8 mouse cellular contexts compared by ENCODE assay signal in genomic region chr6:114890411-114891115, GRCm38 (mm10).
A peak's percentile ranks its signal among the peaks of the same experiment; 100 is the strongest.
DNase-seq lines count a peak whose midpoint lies in the region; ATAC-seq and TF ChIP-seq lines count a peak whose summit lies in the region.

No protein-coding gene starts in this region.

- 7% methylated on average over 19 of the region's 19 CpGs for WGBS in heart, adult 2 months
- 47% methylated on average over 19 of the region's 19 CpGs for WGBS in midbrain, embryonic 13.5 days

- TF ChIP-seq EP300 in heart, adult 2 months (IDR thresholded peaks at IDR 0.05; ENCODE audit: insufficient read depth, low read depth, low read length): peak; percentile 83

- no peak overlapping the region for H3K4me3 ChIP-seq in cortical plate, adult 2 months (ENCODE audit: insufficient read depth, low read length)
- peak overlapping the region; percentile 22 for H3K4me3 ChIP-seq in heart, adult 2 months
- no peak overlapping the region for H3K4me3 ChIP-seq in midbrain, embryonic 13.5 days (replicated peaks)

- H3K4me2 ChIP-seq in midbrain, embryonic 13.5 days (replicated peaks): no peak overlapping the region; the same call in 1 of the 2 replicates

- H3K27ac ChIP-seq in cortical plate, adult 2 months (ENCODE audit: insufficient read depth, low read length): peak overlapping the region; percentile 9; the same call in 1 of the 2 replicates
- peak overlapping the region; percentile 77 for H3K27ac ChIP-seq in heart, adult 2 months
- H3K27ac ChIP-seq in midbrain, embryonic 13.5 days: 0 out of 2 replicates have a peak overlapping the region, but pooled peaks have one; percentile 45

- TF ChIP-seq POLR2A in cortical plate, adult 2 months (IDR thresholded peaks at IDR 0.05; ENCODE audit: extremely low read depth, insufficient read depth, low read length): no peak
- no peak for TF ChIP-seq POLR2A in heart, adult 2 months (IDR thresholded peaks at IDR 0.05; ENCODE audit: insufficient read depth, low read depth, low read length)

- H3K9ac ChIP-seq in heart, adult 2 months (ENCODE audit: low read depth, low read length): no peak overlapping the region
- H3K9ac ChIP-seq in midbrain, embryonic 13.5 days (replicated peaks): no peak overlapping the region

- peaks cover 6% of the 10 kb centered on the region; the same call in 1 of the 2 replicates for H3K36me3 ChIP-seq in heart, adult 2 months (ENCODE audit: control insufficient read depth, insufficient read depth, low read length)
- peaks cover 9% of the 10 kb centered on the region for H3K36me3 ChIP-seq in midbrain, embryonic 13.5 days

- H3K4me1 ChIP-seq in cortical plate, adult 2 months (ENCODE audit: control insufficient read depth, insufficient read depth, low read length): peaks cover 31% of the 10 kb centered on the region
- H3K4me1 ChIP-seq in heart, adult 2 months (ENCODE audit: control insufficient read depth, insufficient read depth, low read length): peaks cover 59% of the 10 kb centered on the region
- H3K4me1 ChIP-seq in midbrain, embryonic 13.5 days (replicated peaks): peaks cover 84% of the 10 kb centered on the region

- no peak for TF ChIP-seq CTCF in cortical plate, adult 2 months (IDR thresholded peaks at IDR 0.05; ENCODE audit: extremely low read depth, insufficient read depth, low read length)
- TF ChIP-seq CTCF in heart, adult 2 months (IDR thresholded peaks at IDR 0.05): peak; percentile 41

- DNase-seq in adrenal gland, postnatal 25 days: peak; percentile 91
- DNase-seq in heart, adult 2 months: peak; percentile 90
- peak; percentile 91 to 92 for DNase-seq in kidney, adult 8-10 months
- DNase-seq in left cerebral cortex, postnatal 36 days (ENCODE audit: low spot score in 2 of 2): peak; percentile 71 to 75
- DNase-seq in urinary bladder, postnatal 14 days (ENCODE audit: low spot score): peak; percentile 81
- no peak for DNase-seq in c-Kit-positive CD71-positive TER-119-positive erythroid progenitor cells, embryonic 14.5 days (ENCODE audit: low spot score)

- no peaks in the 10 kb centered on the region for H3K27me3 ChIP-seq in heart, adult 2 months (ENCODE audit: control insufficient read depth, insufficient read depth, low read length)
- no peaks in the 10 kb centered on the region for H3K27me3 ChIP-seq in midbrain, embryonic 13.5 days

- H3K9me3 ChIP-seq in midbrain, embryonic 13.5 days: no peaks in the 10 kb centered on the region

- intact Hi-C loops in heart, adult 2 months (cut with DNase I): loop anchor here (2.0 kb wide), 1 partner anchor 30 kb away; no protein-coding TSS in a partner anchor
- intact Hi-C loops in left cerebral cortex, postnatal 36 days (cut with DNase I): no loop called here

- H3K79me2 ChIP-seq in heart, adult 2 months (replicated peaks; ENCODE audit: control insufficient read depth, insufficient read depth, low read length): peaks cover 8% of the 10 kb centered on the region

- no peak for ATAC-seq in midbrain, embryonic 13.5 days

Comparison
In these comparisons a context has a peak if more than half of its experiments do, and no peak if none do; other contexts are left out.
1. H3K27ac ChIP-seq: peak in every context shown above with its lines; median percentile 77 in heart, adult 2 months; 45 in midbrain, embryonic 13.5 days; 9 in cortical plate, adult 2 months.